Mouse (Mus musculus) adipocyte (in vitro differentiated cells): ENCODE data around the gene Klf2.
A peak's percentile ranks its signal among the peaks of the same experiment; 100 is the strongest.

ENCODE experiments used
- DNase-seq: peaks from one replicate; pipeline ENCODE4 v3.0.0-alpha.2; 2016; ENCODE audit warnings: low spot score

The Klf2 gene

GRCm38 (mm10) chr8:72305210-72305905 lies 13.5 kb upstream of the Klf2 start, which contains the start of gene Gm10282:
Gene Gm10282 (minus strand): TSS chr8:72305260.
- DNase-seq, result peak; percentile 48

GRCm38 (mm10) chr8:72306913-72307312 lies 11.9 kb upstream of the Klf2 start:
- DNase-seq, result no peak

DNA sequence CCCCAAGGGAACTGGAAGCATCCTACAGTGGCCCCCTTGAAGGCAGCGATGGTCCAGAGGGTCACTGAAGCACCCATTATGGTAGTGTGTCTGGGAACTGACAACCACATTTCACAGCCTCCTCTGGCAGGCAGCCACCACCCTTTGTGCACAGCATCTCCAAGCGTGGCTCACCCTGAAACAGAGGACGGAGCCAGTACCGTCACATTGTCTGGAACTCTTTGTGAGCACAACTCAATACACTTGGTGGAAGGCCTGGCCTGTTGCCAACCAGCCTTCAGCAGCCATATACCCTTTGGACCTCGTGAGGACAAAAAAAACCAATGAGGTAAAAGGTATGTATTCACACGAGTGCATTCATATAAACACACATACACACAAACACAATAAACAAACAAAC lies 10.6 kb upstream of the Klf2 start:
- peak; percentile 77 for DNase-seq

DNA sequence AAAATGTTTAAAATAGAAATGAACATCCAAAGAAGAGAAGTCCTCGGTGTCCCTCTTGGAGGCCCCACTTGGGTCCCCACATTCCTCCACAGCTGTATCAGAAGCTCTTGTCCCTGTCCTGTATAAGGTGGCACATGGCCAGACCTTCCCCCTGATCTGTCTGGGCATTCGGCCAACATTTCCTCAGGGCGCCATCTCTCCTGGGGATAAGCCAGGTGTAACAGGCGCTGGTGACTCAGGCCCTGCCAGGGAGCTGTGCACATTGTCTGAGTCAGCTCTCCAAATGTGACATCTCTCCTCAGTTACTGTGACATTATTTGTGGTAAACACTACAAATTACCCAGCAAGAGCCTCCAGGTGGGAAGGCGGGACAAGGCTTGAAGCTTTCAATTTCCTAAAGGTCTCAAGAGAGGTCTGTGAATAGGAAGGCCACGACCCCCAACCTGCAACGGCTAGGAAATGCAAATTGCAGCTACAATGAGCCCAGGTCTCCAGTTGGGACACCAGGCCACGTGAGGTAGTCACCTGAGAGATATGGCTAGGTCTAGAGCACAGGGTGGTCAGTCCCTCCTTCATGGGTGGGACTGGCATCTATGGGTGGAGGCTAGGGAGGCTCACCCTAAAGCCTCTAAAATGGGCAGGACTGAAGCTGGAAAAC lies 7.9 kb upstream of the Klf2 start:
- DNase-seq, result peak; percentile 76

DNA sequence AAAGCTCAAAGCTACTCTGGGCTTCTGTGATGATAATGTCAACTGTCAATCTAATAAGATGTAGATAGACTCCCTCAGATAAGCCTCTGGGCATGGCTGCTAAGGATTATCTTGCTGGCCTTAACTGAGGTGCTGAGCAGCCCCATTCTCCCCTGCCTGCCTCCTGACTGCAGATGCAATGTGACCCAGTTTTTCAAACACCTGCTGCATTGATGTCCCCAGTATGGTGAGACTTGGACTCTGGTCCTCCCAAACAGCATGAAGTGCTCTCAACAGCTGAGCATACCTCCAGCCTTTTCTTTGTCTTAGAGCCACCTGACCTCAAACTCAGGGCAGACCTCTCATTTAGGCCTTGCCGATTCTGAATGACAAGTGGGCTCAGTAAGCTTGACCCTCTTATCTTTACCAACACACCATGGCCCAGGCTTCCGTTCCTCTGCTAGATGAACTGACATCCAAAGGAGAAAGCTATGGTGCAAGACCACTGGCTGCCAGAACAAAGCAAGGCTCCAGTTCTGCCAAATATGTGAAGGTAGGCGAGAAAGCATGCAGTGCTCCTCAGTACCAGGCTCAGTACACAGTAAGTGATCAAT lies 5.8 kb upstream of the Klf2 start:
- no peak for DNase-seq

DNA sequence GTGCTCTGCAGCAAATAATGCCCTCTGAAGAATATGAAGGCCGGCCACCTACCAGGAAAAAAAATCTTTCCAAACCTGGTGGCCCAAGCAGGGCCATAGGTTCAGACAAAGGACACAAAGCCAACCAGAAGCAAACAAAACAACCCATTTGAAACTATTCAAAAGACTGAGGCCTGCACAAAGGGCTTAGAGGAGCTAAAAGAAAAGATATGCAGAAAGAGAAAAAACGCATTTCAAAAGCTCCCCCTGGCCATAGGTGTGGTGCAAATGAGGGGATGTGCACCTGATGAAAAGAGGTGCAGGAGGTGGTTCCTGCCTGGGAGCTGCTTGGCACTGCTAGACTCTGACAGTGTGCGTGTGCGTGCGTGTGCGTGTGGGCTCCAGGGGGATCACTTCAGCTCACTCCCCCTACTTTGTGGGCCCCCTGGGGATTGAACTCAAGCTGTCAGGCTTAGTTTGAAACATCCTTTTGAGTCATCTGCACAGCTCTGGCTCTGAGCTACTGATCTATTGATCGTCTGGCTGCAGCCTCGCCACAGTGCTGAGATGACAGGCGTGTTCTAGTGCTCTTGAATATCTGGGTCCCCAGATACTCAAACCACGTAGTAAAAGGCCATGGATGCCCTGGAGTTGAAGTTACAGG lies 2.7 kb upstream of the Klf2 start:
- DNase-seq, result no peak

GRCm38 (mm10) chr8:72317741-72318301 lies 1.0 kb upstream of the Klf2 start:
- no peak for DNase-seq

GRCm38 (mm10) chr8:72319397-72319796 lies 564 bp downstream of the Klf2 start:
- DNase-seq, result no peak

DNA sequence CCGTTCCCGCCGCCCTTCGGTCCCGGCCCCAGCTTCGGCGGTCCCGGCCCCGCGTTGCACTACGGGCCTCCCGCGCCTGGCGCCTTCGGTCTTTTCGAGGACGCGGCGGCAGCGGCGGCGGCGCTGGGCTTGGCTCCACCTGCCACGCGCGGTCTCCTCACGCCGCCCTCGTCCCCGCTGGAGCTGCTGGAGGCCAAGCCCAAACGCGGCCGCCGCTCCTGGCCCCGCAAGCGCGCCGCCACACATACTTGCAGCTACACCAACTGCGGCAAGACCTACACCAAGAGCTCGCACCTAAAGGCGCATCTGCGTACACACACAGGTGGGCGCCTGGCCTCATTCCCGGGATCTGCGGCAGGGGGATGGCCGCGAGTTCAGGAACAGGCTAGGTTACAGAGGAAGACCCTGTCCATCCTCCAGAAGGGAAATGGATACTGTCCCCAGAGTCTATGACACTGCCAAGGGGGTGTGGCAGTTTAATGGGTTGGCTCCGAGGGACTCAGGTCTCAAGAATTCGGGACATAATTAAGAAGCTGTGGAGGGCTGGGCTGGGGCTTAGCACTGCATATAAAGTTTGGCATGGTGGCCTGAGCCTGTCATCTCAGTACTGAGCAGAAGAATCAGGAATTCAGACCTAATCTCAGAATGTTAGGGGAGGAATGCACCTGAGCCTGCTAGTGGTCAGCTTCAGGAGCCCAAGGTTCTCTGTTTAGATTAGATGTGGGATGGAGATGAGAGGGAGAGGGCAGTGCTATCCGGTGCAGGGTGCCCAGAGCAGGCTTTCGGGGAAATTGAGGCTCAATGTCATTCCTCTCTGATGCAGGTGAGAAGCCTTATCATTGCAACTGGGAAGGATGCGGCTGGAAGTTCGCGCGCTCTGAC lies 1.3 kb downstream of the Klf2 start:
- DNase-seq, result no peak

DNA sequence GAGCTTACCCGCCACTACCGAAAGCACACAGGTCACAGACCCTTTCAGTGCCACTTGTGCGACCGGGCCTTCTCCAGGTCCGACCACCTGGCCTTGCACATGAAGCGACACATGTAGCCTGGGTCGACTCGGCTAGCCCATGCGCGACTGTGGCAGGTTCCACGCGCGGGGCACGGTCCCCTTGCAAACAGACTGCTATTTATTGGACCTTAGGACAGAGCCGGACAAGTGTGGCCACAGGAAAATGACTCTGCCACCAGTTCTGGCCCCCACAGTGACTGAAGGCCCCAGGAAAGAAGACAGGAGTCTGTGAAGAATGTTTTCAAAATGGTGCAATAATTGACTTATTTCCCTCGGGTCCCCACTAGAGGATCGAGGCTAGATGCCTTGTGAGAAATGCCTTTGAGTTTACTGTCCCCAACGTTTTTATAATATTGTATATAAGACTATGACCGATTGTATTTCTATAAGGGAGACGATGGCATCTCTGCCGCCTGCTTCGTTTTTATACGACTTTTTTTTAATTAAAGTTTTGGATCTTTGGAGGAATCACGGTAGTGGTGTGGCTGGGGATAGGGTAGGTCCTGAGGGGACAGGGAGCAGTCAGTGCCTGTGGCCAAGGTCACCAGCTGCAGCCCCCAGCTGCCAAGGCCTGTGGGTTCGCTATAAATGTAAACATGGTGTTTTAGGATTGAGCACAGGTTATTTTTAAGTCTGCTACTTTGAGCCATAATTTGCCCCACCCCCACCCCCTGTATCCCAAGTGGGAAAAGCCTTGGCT lies 2.2 kb downstream of the Klf2 start:
- no peak for DNase-seq

DNA sequence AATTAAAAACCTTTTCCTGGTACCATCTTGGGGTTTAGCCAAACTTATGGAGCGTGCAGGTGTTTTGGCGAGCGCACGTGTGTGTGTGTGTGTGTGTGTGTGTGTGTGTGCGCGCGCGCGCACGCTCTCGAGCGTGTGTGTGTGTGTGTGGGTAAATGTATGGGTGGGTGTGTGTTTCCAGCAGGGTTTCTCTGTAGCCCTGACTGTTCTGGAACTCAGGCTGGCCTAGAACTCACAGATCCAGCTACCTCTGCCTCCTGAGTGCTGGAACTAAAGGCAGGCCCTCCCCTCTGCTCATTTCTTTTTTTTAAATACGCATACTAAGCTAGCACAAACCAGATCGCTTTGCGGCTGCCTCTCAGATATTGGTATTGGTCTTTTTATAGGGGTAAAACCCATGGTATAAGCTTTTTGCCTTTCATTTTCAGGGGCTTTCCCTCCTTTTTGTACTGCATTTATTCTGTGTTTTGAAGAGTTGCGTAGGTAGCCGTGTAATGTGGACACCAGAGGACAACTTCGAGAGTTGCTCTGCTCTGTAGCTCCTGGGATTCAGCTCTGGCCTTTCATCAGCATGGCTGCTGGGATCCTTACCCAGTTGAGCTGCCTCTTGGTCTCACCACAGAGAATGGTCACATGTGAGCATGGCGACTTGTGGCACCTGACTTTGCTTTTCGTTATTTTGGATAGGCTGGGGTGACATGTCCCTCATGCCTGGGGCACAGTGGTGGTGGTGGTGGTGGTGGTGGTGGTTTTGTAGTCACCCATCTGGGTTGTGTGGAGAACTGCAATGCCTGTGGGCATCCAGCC lies 3.0 kb downstream of the Klf2 start:
- DNase-seq, result no peak

DNA sequence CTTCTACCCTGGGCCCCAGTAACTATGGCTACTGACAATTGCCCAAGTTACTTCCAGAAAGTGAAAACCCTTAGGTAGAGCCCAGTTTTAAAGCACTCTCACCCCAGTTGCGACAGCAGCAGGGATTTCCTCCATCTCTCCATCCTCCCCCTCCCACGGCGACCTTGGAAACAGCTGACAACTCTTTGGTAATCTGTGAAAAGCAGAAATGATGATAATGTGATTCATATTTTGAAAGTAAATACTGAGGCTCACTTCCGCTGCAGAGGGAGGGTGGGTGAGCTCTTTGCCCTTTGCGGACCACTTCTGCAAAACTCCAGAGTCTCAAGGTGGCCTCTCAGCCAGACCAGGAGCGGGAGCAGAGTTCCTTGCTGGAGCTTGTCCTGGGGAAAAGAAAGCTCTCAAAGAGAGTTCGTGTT lies 3.6 kb downstream of the Klf2 start:
- no peak for DNase-seq

- no peak for DNase-seq
Observed at GRCm38 (mm10) chr8:72323131-72323725, 4.4 kb downstream of the Klf2 start.

DNA sequence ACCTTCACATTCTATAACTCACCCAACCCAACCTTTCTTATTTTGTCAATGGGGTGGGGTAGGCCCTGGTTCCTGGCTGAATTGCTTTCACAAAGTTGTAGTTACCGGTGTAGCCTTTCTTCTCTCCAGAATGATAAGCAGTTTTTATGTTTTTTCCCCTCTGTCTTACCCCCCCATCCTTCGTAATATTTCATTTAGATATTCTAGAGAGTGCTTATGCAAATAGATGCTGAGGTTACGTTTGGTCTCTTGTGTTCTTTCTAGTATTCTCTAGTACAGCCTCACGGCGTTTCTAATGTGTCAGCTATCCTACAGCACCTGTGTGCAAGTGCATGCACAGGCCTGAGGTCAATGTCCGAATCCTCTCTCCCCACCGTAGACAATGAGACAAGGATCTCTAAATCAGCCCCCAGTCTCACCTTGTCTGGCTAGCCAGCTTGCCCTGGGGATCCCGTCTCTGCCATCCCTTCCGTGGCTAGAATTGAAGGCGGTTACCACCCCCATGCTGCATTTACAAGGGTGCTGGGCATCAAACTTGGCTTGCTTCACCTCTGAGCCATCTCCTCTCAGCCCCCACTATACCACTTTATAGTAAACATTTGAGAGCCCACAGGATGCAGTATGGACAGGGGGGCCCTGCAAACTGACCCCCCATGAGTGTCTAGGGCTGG lies 5.3 kb downstream of the Klf2 start:
- no peak for DNase-seq

GRCm38 (mm10) chr8:72324708-72325107 lies 5.9 kb downstream of the Klf2 start:
- DNase-seq, result no peak

DNA sequence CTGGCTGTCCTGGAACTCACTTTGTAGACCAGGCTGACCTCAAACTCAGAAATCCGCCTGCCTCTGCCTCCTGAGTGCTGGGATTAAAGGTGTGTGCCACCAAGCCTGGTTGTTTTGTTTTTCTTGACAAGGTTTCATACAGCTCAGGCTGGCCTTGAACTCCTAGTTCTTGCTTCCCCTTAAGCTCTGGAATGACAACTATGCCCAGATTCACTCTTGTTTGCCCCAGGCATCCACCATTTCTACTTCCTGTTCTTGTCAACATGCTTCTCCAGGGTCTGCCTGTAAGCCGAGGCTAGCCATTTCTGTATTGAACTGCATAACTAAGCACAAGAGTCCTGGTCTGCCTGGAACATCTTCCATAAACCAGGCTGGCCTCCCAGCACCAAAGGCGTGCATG lies 10.3 kb downstream of the Klf2 start:
- no peak for DNase-seq

DNA sequence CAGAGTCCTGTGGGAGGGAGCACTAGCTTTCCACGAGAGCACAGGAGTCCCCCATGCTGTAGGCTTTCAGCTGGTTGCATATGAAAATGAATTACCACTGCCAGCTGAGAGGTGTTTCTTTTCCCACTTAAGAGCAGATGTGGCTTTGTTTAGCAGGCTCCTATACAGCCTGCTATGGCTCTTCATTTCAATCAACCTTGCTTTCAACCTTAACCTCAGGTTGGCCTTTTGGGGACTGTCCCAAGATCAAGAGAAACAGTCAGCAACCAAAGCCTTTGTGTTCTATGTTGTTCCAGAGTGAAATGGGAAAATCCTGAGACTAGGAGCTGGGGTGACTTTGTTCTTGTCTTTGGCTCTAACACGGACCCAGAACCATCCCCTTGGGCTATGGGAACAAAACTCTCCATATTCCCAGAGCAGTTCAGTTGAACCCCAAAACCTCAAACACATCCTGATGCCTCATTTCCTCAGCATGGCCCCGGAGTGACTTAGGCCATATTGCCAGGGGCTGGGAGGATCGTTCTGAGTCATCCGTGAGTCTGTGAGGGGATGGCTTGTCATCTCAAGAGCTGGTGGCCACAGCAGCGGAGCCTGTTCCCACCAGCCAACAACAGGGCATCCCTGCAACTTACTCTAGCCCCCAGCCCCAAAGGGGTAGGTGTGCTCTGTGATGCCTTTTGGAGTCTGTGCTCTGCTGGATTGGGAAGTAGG lies 12.1 kb downstream of the Klf2 start:
- no peak for DNase-seq

- DNase-seq, result no peak
Observed at GRCm38 (mm10) chr8:72331631-72332030, 12.8 kb downstream of the Klf2 start.
